Mouse (Mus musculus) testis, postnatal 10 days (tissue): ENCODE measurements around the gene Aass.

ENCODE experiments used
- DNase-seq: peaks from one replicate; pipeline ENCODE4 v3.0.0; 2021; ENCODE audit warnings: low spot score

The Aass gene

DNA sequence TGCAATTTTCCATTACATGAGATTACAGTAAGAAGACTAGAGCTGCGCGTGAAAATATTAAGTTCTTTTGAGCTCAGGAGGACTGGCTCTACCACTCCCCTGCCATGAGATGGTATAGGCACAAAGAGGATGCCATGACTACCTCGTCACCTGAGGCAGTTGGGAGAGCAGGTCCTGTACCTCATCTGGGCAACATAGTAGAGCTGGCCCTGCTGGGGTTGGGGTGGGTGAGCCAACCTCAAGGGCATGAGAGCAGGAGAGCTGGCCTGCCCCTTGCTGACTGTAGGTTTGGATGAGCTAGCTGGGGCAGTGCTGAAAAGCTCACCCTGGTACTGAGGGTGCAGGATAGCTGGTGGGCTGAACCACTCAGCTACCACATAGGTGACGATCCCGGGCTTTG, 77.1 kb downstream of the Aass start:
- no peak for DNase-seq

DNA sequence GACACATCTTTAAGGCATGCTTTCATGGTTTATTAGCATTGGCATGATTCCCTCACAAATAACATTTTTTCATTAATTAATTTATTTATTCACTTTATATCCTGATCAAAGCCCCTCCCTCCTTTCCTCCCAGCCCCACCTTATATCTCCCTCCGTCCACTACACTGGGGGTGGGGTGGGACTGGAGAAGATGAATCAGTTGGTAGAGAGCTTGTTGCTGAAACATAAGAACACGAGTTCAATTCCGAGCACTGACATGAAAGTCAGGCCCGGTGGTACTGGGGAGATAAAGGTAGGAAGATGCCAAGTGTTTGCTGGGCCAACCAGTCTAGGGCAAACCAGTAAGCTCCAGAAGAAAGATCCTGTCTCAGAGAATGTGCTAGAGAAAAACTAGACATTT, 84.0 kb downstream of the Aass start:
- no peak for DNase-seq

DNA sequence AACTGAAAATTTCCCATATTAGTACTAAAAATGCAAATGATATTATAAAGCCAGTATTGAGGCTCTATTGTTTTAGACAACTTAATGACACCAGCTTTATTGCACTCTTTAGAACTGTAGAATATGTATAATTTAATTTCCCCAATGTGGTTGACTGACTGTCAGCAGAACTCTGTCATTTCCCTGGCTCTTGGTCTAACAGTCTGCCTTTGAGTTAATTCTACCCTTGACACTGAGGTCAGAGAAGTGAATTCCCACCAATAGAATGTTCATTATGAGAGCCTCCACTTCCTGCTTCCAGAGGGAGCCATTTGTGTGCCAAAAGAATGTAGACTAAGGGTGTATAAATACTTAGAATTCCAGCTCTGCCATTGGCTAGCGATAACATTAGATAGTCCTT, 104.5 kb downstream of the Aass start:
- no peak for DNase-seq
